Mouse (Mus musculus): ENCODE measurements around the gene Fam126b. TPM values are rescaled to one million over a fixed set of nuclear protein-coding genes. Genes with fewer than 3 reads are reported as not detected.

The Fam126b gene
- polyA plus RNA-seq, 1 experiment, result 0.76 TPM

DNA sequence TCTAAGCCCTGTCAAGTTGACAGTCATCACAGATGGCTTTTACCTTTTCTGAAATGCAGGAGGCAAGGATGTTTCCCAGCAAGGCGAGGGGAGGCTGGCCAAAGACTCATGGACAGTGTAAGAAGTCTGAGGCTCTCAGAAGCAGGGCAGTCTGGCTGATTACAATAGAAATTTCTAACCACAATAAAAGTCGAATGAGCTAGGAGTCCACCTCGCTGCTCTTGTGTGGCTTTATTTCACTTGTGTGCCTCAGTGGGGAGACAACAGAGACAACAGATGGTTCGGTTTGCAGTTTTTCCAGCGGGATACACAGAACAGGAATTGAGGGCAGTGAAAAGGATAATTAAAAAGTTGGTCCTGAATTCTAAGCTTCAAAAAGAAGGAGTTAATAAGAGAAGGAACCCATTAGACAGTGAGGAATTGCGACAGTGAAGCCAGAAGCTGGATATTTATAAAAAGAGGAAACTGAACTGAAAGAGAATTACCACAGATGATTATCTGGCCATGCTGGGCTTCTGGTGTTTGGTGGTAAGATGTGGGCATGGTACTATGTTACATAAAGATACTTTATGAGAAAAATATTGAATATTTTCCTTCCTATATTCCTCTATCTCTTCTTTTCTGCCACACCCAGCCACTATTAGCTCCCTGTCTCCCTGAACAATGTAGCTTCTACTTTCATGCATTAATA lies 32.0 kb upstream of the Fam126b start:
- no peaks in the 10 kb centered on the region for H3K36me3 ChIP-seq (ENCODE audit: control insufficient read depth, insufficient read depth)
- TF ChIP-seq MYOD1 (IDR thresholded peaks at IDR 0.05; ENCODE audit: control insufficient read depth, insufficient read length, low read depth) (no peak), CTCF (IDR thresholded peaks at IDR 0.05; ENCODE audit: control insufficient read depth, insufficient read depth, insufficient read length) (no peak), CEBPB (IDR thresholded peaks at IDR 0.05; ENCODE audit: low read depth) (no peak), USF1 (IDR thresholded peaks at IDR 0.05; ENCODE audit: low read depth) (no peak), MYOG (IDR thresholded peaks at IDR 0.05; ENCODE audit: control insufficient read depth, extremely low read depth, insufficient read length) (no peak), MAX (IDR thresholded peaks at IDR 0.05) (no peak), FOSL1 (IDR thresholded peaks at IDR 0.05; ENCODE audit: insufficient read depth, low read length, poor library complexity, severe bottlenecking) (no peak)
- no peak overlapping the region for H3ac ChIP-seq (ENCODE audit: control insufficient read depth, insufficient read length, low read depth)
- no peaks in the 10 kb centered on the region for H3K27me3 ChIP-seq (ENCODE audit: control insufficient read depth, insufficient read depth, insufficient read length)
- H3K79me3 ChIP-seq (ENCODE audit: low read depth), result no peaks in the 10 kb centered on the region
- H3K79me2 ChIP-seq (ENCODE audit: control insufficient read depth, insufficient read depth), result no peaks in the 10 kb centered on the region
- no peak overlapping the region for H3K4me3 ChIP-seq (ENCODE audit: insufficient read depth, poor library complexity, severe bottlenecking)

- TF ChIP-seq USF1 (IDR thresholded peaks at IDR 0.05; ENCODE audit: low read depth) (no peak), MAX (IDR thresholded peaks at IDR 0.05) (no peak), MYOG (IDR thresholded peaks at IDR 0.05; ENCODE audit: control insufficient read depth, extremely low read depth, insufficient read length) (no peak), CEBPB (IDR thresholded peaks at IDR 0.05; ENCODE audit: low read depth) (no peak)
- Histone ChIP-seq H3K79me3 (ENCODE audit: low read depth) (no peaks in the 10 kb centered on the region), H3K36me3 (ENCODE audit: control insufficient read depth, insufficient read depth) (no peaks in the 10 kb centered on the region), H3K27me3 (ENCODE audit: control insufficient read depth, insufficient read depth, insufficient read length) (no peaks in the 10 kb centered on the region), H3K4me3 (ENCODE audit: insufficient read depth, poor library complexity, severe bottlenecking) (no peak overlapping the region), H3K79me2 (ENCODE audit: control insufficient read depth, insufficient read depth) (no peaks in the 10 kb centered on the region), H3ac (ENCODE audit: control insufficient read depth, insufficient read length, low read depth) (no peak overlapping the region)
These were observed 31.0 kb upstream of the Fam126b start for GRCm38 (mm10) chr1:58617076-58617475.

DNA sequence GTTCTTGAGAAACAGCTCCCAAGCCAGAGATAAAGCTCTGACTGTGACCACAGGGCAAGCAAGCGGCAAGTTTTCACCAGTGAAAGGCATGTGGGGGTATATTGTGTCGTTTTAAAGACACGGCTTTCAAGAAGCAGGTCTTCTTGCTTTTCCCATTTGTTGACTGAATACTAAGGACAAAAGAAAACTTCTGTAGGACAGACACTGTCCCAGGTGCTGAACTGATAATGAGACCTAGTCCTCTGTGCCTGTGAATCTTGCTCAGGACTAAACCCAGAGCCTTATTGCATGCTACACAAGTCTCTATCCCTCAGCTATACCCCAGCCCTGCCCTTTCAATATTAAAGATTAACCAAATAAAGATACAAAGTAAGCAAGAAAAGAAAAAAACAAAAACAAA lies 30.1 kb upstream of the Fam126b start:
- no peaks in the 10 kb centered on the region for H3K27me3 ChIP-seq (ENCODE audit: control insufficient read depth, insufficient read depth, insufficient read length)
- no peaks in the 10 kb centered on the region for H3K79me3 ChIP-seq (ENCODE audit: low read depth)
- H3K36me3 ChIP-seq (ENCODE audit: control insufficient read depth, insufficient read depth), result no peaks in the 10 kb centered on the region
- H3ac ChIP-seq (ENCODE audit: control insufficient read depth, insufficient read length, low read depth), result no peak overlapping the region
- no peaks in the 10 kb centered on the region for H3K79me2 ChIP-seq (ENCODE audit: control insufficient read depth, insufficient read depth)
- H3K4me3 ChIP-seq (ENCODE audit: insufficient read depth, poor library complexity, severe bottlenecking), result no peak overlapping the region
- TF ChIP-seq MYOD1 (IDR thresholded peaks at IDR 0.05; ENCODE audit: control insufficient read depth, insufficient read length, low read depth), result no peak
- no peak for TF ChIP-seq CTCF (IDR thresholded peaks at IDR 0.05; ENCODE audit: control insufficient read depth, insufficient read depth, insufficient read length)
- TF ChIP-seq MYOG (IDR thresholded peaks at IDR 0.05; ENCODE audit: control insufficient read depth, extremely low read depth, insufficient read length), result no peak
- TF ChIP-seq FOSL1 (IDR thresholded peaks at IDR 0.05; ENCODE audit: insufficient read depth, low read length, poor library complexity, severe bottlenecking), result no peak
- no peak for TF ChIP-seq MAX (IDR thresholded peaks at IDR 0.05)
- no peak for TF ChIP-seq USF1 (IDR thresholded peaks at IDR 0.05; ENCODE audit: low read depth)
- no peak for TF ChIP-seq CEBPB (IDR thresholded peaks at IDR 0.05; ENCODE audit: low read depth)

GRCm38 (mm10) chr1:58615146-58615545 lies 29.0 kb upstream of the Fam126b start:
- no peaks in the 10 kb centered on the region for H3K36me3 ChIP-seq (ENCODE audit: control insufficient read depth, insufficient read depth)
- TF ChIP-seq MYOD1 (IDR thresholded peaks at IDR 0.05; ENCODE audit: control insufficient read depth, insufficient read length, low read depth) (no peak), MAX (IDR thresholded peaks at IDR 0.05) (no peak)
- no peak overlapping the region for H3ac ChIP-seq (ENCODE audit: control insufficient read depth, insufficient read length, low read depth)
- no peaks in the 10 kb centered on the region for H3K79me2 ChIP-seq (ENCODE audit: control insufficient read depth, insufficient read depth)
- no peaks in the 10 kb centered on the region for H3K27me3 ChIP-seq (ENCODE audit: control insufficient read depth, insufficient read depth, insufficient read length)
- no peak overlapping the region for H3K4me3 ChIP-seq (ENCODE audit: insufficient read depth, poor library complexity, severe bottlenecking)
- H3K79me3 ChIP-seq (ENCODE audit: low read depth), result no peaks in the 10 kb centered on the region

GRCm38 (mm10) chr1:58614424-58614823 lies 28.3 kb upstream of the Fam126b start:
- Histone ChIP-seq H3K79me2 (ENCODE audit: control insufficient read depth, insufficient read depth) (no peaks in the 10 kb centered on the region), H3K27me3 (ENCODE audit: control insufficient read depth, insufficient read depth, insufficient read length) (no peaks in the 10 kb centered on the region), H3K36me3 (ENCODE audit: control insufficient read depth, insufficient read depth) (no peaks in the 10 kb centered on the region), H3ac (ENCODE audit: control insufficient read depth, insufficient read length, low read depth) (no peak overlapping the region), H3K4me3 (ENCODE audit: insufficient read depth, poor library complexity, severe bottlenecking) (no peak overlapping the region), H3K79me3 (ENCODE audit: low read depth) (no peaks in the 10 kb centered on the region)
- TF ChIP-seq USF1 (IDR thresholded peaks at IDR 0.05; ENCODE audit: low read depth) (peak; percentile 82), MYOD1 (IDR thresholded peaks at IDR 0.05; ENCODE audit: control insufficient read depth, insufficient read length, low read depth) (peak; percentile 58), CEBPB (IDR thresholded peaks at IDR 0.05; ENCODE audit: low read depth) (no peak), CTCF (IDR thresholded peaks at IDR 0.05; ENCODE audit: control insufficient read depth, insufficient read depth, insufficient read length) (no peak), MAX (IDR thresholded peaks at IDR 0.05) (no peak), MYOG (IDR thresholded peaks at IDR 0.05; ENCODE audit: control insufficient read depth, extremely low read depth, insufficient read length) (no peak), FOSL1 (IDR thresholded peaks at IDR 0.05; ENCODE audit: insufficient read depth, low read length, poor library complexity, severe bottlenecking) (no peak)

DNA sequence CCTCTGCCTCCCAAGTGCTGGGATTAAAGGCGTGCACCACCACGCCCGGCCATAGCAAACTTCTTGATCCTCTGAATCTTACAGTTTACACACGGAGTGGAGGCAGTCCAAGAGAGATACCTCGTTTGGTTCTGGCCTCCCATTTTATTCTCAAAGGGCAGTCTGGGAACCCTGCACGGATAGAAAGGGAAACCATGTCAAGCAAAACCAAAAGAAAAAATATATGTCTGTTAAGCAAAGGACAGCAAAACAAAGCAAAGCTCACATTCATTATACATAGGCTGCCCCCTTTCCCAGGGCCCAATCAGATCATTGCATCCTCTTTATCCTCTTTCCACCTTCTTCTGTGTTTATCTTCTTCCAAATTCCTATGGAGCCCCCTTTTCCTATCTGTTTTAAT lies 27.7 kb upstream of the Fam126b start:
- Histone ChIP-seq H3K4me3 (ENCODE audit: insufficient read depth, poor library complexity, severe bottlenecking) (no peak overlapping the region), H3K79me2 (ENCODE audit: control insufficient read depth, insufficient read depth) (no peaks in the 10 kb centered on the region), H3ac (ENCODE audit: control insufficient read depth, insufficient read length, low read depth) (no peak overlapping the region), H3K27me3 (ENCODE audit: control insufficient read depth, insufficient read depth, insufficient read length) (no peaks in the 10 kb centered on the region), H3K36me3 (ENCODE audit: control insufficient read depth, insufficient read depth) (no peaks in the 10 kb centered on the region), H3K79me3 (ENCODE audit: low read depth) (no peaks in the 10 kb centered on the region)
- no peak for TF ChIP-seq MYOG (IDR thresholded peaks at IDR 0.05; ENCODE audit: control insufficient read depth, extremely low read depth, insufficient read length)
- TF ChIP-seq MAX (IDR thresholded peaks at IDR 0.05), result no peak
- no peak for TF ChIP-seq FOSL1 (IDR thresholded peaks at IDR 0.05; ENCODE audit: insufficient read depth, low read length, poor library complexity, severe bottlenecking)
- TF ChIP-seq CTCF (IDR thresholded peaks at IDR 0.05; ENCODE audit: control insufficient read depth, insufficient read depth, insufficient read length), result no peak
- TF ChIP-seq MYOD1 (IDR thresholded peaks at IDR 0.05; ENCODE audit: control insufficient read depth, insufficient read length, low read depth), result no peak
- TF ChIP-seq USF1 (IDR thresholded peaks at IDR 0.05; ENCODE audit: low read depth), result no peak
- no peak for TF ChIP-seq CEBPB (IDR thresholded peaks at IDR 0.05; ENCODE audit: low read depth)
